10 mouse cellular contexts compared by ENCODE assay signal in genomic region chr9:42871681-42872080, GRCm38 (mm10).
A peak's percentile ranks its signal among the peaks of the same experiment; 100 is the strongest.
DNase-seq lines count a peak whose midpoint lies in the region; TF ChIP-seq lines count a peak whose summit lies in the region.
"Had no signal": no experiment of that assay in that cellular context is flagged by ENCODE, and none has a peak within 500 bp of the region (broad histone marks: within the 10 kb centered on the region; RNA-seq: fewer than 3 reads in every experiment).

No protein-coding gene starts in this region.

- H3K4me1 ChIP-seq in cortical plate, adult 2 months (ENCODE audit: control insufficient read depth, insufficient read depth, low read length), result peaks cover 1% of the 10 kb centered on the region; the same call in 1 of the 2 replicates

- TF ChIP-seq CTCF in cortical plate, adult 2 months (IDR thresholded peaks at IDR 0.05; ENCODE audit: extremely low read depth, insufficient read depth, low read length), result peak; percentile 6; the same call in 1 of the 2 replicates

- H3K27ac ChIP-seq in cortical plate, adult 2 months (ENCODE audit: insufficient read depth, low read length), result no peak overlapping the region
- H3K27ac ChIP-seq: neural tube, embryonic 15.5 days had no signal

- H3K4me3 ChIP-seq in cortical plate, adult 2 months (ENCODE audit: insufficient read depth, low read length), result no peak overlapping the region
- H3K4me3 ChIP-seq: neural tube, embryonic 15.5 days had no signal

- no peak for TF ChIP-seq POLR2A in cortical plate, adult 2 months (IDR thresholded peaks at IDR 0.05; ENCODE audit: extremely low read depth, insufficient read depth, low read length)

- peak; percentile 9 to 33 for DNase-seq in lung, adult 18-20 months
- DNase-seq in lung, postnatal 25 days (ENCODE audit: low spot score), result no peak
- peak; percentile 53 to 57 for DNase-seq in adrenal gland, adult 18-20 months (ENCODE audit: low spot score in 2 of 2)
- DNase-seq in lung, postnatal 36 days, result peak; percentile 15
- no peak for DNase-seq in spleen, postnatal 14 days (ENCODE audit: low spot score in 2 of 2)
- no peak for DNase-seq in urinary bladder, adult 18-20 months (ENCODE audit: low spot score in 2 of 2)
- no peak for DNase-seq in natural killer cell, adult 2 months (ENCODE audit: low spot score in 2 of 2)
- DNase-seq: kidney, adult 18-20 months had no signal

Comparison
In these comparisons a context has a peak if more than half of its experiments do, and no peak if none do; other contexts are left out.
1. DNase-seq: peak in lung, adult 18-20 months (2 of 2), adrenal gland, adult 18-20 months (2 of 2) and lung, postnatal 36 days (single experiment); none in lung, postnatal 25 days (single experiment), spleen, postnatal 14 days (0 of 2), urinary bladder, adult 18-20 months (0 of 2) and natural killer cell, adult 2 months (0 of 2).